Mouse (Mus musculus): ENCODE results near the gene Corin. TPM values are rescaled to one million over a fixed set of nuclear protein-coding genes. Genes with fewer than 3 reads are reported as not detected.

The Corin gene
- polyA plus RNA-seq, 1 experiment from 2014 or later, result 8.8 TPM

- H3K9ac ChIP-seq (ENCODE audit: low read depth, low read length), result no peak overlapping the region
- no peaks in the 10 kb centered on the region for H3K36me3 ChIP-seq (ENCODE audit: control insufficient read depth, insufficient read depth, low read length)
- H3K4me1 ChIP-seq (replicated peaks; ENCODE audit: control insufficient read depth, insufficient read depth, low read length), result no peaks in the 10 kb centered on the region
- no peak overlapping the region for H3K4me2 ChIP-seq (replicated peaks; ENCODE audit: low read depth, low read length)
- H3K4me3 ChIP-seq (ENCODE audit: low read depth, low read length), result no peak overlapping the region
- no peak overlapping the region for H3K27ac ChIP-seq (ENCODE audit: low read depth, low read length)
- no peaks in the 10 kb centered on the region for H3K9me3 ChIP-seq (ENCODE audit: control insufficient read depth, low read length)
- DNase-seq (ENCODE audit: low spot score) (peak; percentile 20), ATAC-seq (ENCODE audit: low FRiP score) (peak; percentile 71)
- WGBS, result 42% methylated on average over 11 of the region's 11 CpGs
- no peaks in the 10 kb centered on the region for H3K27me3 ChIP-seq (ENCODE audit: control insufficient read depth, insufficient read depth, low read length)
These were observed 173.6 kb downstream of the Corin start for GRCm38 (mm10) chr5:72330648-72331047.

- no peak for ATAC-seq (ENCODE audit: low FRiP score)
- 52% methylated on average over 8 of the region's 8 CpGs for WGBS
These were observed 174.8 kb downstream of the Corin start for GRCm38 (mm10) chr5:72329453-72329852.

GRCm38 (mm10) chr5:72315282-72315681, 189.0 kb downstream of the Corin start:
- DNase-seq (ENCODE audit: low spot score), result no peak
- ATAC-seq (ENCODE audit: low FRiP score), result no peak
- Histone ChIP-seq H3K27me3 (ENCODE audit: control insufficient read depth, insufficient read depth, low read length) (no peaks in the 10 kb centered on the region), H3K9me3 (ENCODE audit: control insufficient read depth, low read length) (no peaks in the 10 kb centered on the region), H3K4me1 (replicated peaks; ENCODE audit: control insufficient read depth, insufficient read depth, low read length) (no peaks in the 10 kb centered on the region), H3K36me3 (ENCODE audit: control insufficient read depth, insufficient read depth, low read length) (no peaks in the 10 kb centered on the region), H3K9ac (ENCODE audit: low read depth, low read length) (no peak overlapping the region), H3K27ac (ENCODE audit: low read depth, low read length) (no peak overlapping the region), H3K4me3 (ENCODE audit: low read depth, low read length) (no peak overlapping the region), H3K4me2 (replicated peaks; ENCODE audit: low read depth, low read length) (no peak overlapping the region)
- WGBS, result 84% methylated on average over 4 of the region's 4 CpGs

More at GRCm38 (mm10) chr5:72329453-72329852, 174.8 kb downstream of the Corin start:
- no peak overlapping the region for H3K9ac ChIP-seq (ENCODE audit: low read depth, low read length)
- no peaks in the 10 kb centered on the region for H3K9me3 ChIP-seq (ENCODE audit: control insufficient read depth, low read length)
- DNase-seq (ENCODE audit: low spot score), result no peak
- no peaks in the 10 kb centered on the region for H3K36me3 ChIP-seq (ENCODE audit: control insufficient read depth, insufficient read depth, low read length)
- H3K4me3 ChIP-seq (ENCODE audit: low read depth, low read length), result no peak overlapping the region
- H3K27me3 ChIP-seq (ENCODE audit: control insufficient read depth, insufficient read depth, low read length), result no peaks in the 10 kb centered on the region
- no peak overlapping the region for H3K27ac ChIP-seq (ENCODE audit: low read depth, low read length)
- no peak overlapping the region for H3K4me2 ChIP-seq (replicated peaks; ENCODE audit: low read depth, low read length)
- H3K4me1 ChIP-seq (replicated peaks; ENCODE audit: control insufficient read depth, insufficient read depth, low read length), result no peaks in the 10 kb centered on the region

GRCm38 (mm10) chr5:72298418-72299104, 205.7 kb downstream of the Corin start:
- ATAC-seq (ENCODE audit: low FRiP score), result no peak

DNA sequence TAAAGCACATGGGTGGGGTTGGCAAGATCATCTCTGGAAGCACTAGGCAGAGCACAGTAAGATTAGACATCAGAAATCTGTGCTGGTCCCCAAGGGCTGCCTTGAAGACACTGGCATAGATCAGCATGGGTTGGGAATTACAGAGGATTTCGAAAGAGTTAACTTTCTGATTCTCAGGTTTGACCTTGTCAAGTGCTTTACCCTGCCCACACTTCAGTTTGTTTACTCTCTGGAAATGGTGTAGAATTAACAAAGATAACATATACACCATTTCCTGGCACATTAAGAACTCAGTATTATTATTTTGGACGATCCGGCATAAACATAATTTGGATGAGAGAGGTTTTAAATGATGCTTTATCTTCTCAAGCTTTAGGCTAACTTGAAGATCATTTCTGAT, 219.2 kb downstream of the Corin start:
- Histone ChIP-seq H3K36me3 (ENCODE audit: control insufficient read depth, insufficient read depth, low read length) (no peaks in the 10 kb centered on the region), H3K4me2 (replicated peaks; ENCODE audit: low read depth, low read length) (no peak overlapping the region), H3K27me3 (ENCODE audit: control insufficient read depth, insufficient read depth, low read length) (no peaks in the 10 kb centered on the region), H3K9me3 (ENCODE audit: control insufficient read depth, low read length) (no peaks in the 10 kb centered on the region), H3K4me3 (ENCODE audit: low read depth, low read length) (no peak overlapping the region), H3K27ac (ENCODE audit: low read depth, low read length) (no peak overlapping the region), H3K4me1 (replicated peaks; ENCODE audit: control insufficient read depth, insufficient read depth, low read length) (no peaks in the 10 kb centered on the region), H3K9ac (ENCODE audit: low read depth, low read length) (no peak overlapping the region)
- ATAC-seq (ENCODE audit: low FRiP score) (no peak), DNase-seq (ENCODE audit: low spot score) (no peak)
- 89% methylated on average over 3 of the region's 3 CpGs for WGBS

More at GRCm38 (mm10) chr5:72298418-72299104, 205.7 kb downstream of the Corin start:
- Histone ChIP-seq H3K4me2 (replicated peaks; ENCODE audit: low read depth, low read length) (no peak overlapping the region), H3K4me1 (replicated peaks; ENCODE audit: control insufficient read depth, insufficient read depth, low read length) (no peaks in the 10 kb centered on the region), H3K36me3 (ENCODE audit: control insufficient read depth, insufficient read depth, low read length) (no peaks in the 10 kb centered on the region), H3K9ac (ENCODE audit: low read depth, low read length) (no peak overlapping the region), H3K27ac (ENCODE audit: low read depth, low read length) (no peak overlapping the region), H3K9me3 (ENCODE audit: control insufficient read depth, low read length) (no peaks in the 10 kb centered on the region), H3K27me3 (ENCODE audit: control insufficient read depth, insufficient read depth, low read length) (no peaks in the 10 kb centered on the region), H3K4me3 (ENCODE audit: low read depth, low read length) (no peak overlapping the region)
- peak; percentile 23 for DNase-seq (ENCODE audit: low spot score)
- WGBS, result 71% methylated on average over 10 of the region's 10 CpGs

DNA sequence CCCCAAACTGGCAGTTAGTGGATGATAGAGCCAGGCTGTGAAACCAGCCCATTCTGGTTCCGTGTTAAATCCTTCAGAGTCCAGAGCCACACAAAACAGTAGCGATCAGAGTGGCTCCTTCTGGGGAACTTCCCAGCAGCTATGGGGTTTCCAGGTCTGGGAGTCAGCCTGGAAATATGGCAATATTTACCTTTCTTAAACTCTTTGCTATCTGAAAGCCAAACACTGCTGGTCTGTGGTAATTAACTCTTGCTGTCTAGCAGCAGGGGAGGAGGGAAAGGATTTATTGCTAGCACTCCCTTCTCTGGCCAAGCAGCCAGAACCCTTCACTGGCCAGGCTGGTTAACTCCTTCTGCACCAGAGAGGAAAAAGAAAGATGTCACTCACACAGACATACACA, 221.4 kb downstream of the Corin start:
- Histone ChIP-seq H3K27ac (ENCODE audit: low read depth, low read length) (no peak overlapping the region), H3K27me3 (ENCODE audit: control insufficient read depth, insufficient read depth, low read length) (no peaks in the 10 kb centered on the region), H3K9ac (ENCODE audit: low read depth, low read length) (no peak overlapping the region), H3K9me3 (ENCODE audit: control insufficient read depth, low read length) (no peaks in the 10 kb centered on the region), H3K36me3 (ENCODE audit: control insufficient read depth, insufficient read depth, low read length) (no peaks in the 10 kb centered on the region), H3K4me1 (replicated peaks; ENCODE audit: control insufficient read depth, insufficient read depth, low read length) (no peaks in the 10 kb centered on the region), H3K4me2 (replicated peaks; ENCODE audit: low read depth, low read length) (no peak overlapping the region), H3K4me3 (ENCODE audit: low read depth, low read length) (no peak overlapping the region)
- DNase-seq (ENCODE audit: low spot score), result no peak
- WGBS, result 57% methylated on average over 2 of the region's 2 CpGs
- ATAC-seq (ENCODE audit: low FRiP score), result no peak

DNA sequence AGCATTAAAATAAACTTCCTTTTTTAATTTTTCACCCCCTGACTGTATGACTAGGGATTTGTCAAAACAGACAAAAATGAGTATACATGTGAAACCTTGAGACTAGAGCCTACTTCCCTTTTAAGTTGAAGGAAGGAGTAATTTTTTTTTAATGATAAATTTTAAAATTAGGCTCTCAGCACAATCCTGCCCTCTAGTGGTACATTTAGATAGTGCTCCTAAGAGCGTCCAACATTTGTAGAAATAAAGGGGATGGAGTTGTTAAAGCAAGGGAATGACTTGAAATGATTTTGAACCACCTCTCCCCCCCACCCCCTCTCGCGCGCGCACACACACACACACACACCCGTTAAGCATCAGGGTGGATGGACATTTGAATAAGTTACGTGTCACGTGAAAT, 234.6 kb downstream of the Corin start:
- H3K4me3 ChIP-seq (ENCODE audit: low read depth, low read length), result no peak overlapping the region
- DNase-seq (ENCODE audit: low spot score) (peak; percentile 50), ATAC-seq (ENCODE audit: low FRiP score) (no peak)
- no peaks in the 10 kb centered on the region for H3K9me3 ChIP-seq (ENCODE audit: control insufficient read depth, low read length)
- no peaks in the 10 kb centered on the region for H3K4me1 ChIP-seq (replicated peaks; ENCODE audit: control insufficient read depth, insufficient read depth, low read length)
- H3K4me2 ChIP-seq (replicated peaks; ENCODE audit: low read depth, low read length), result no peak overlapping the region
- no peaks in the 10 kb centered on the region for H3K27me3 ChIP-seq (ENCODE audit: control insufficient read depth, insufficient read depth, low read length)
- 54% methylated on average over 8 of the region's 8 CpGs for WGBS
- H3K9ac ChIP-seq (ENCODE audit: low read depth, low read length), result no peak overlapping the region
- H3K27ac ChIP-seq (ENCODE audit: low read depth, low read length), result no peak overlapping the region
- H3K36me3 ChIP-seq (ENCODE audit: control insufficient read depth, insufficient read depth, low read length), result no peaks in the 10 kb centered on the region

GRCm38 (mm10) chr5:72269204-72269603, 235.1 kb downstream of the Corin start:
- H3K4me3 ChIP-seq (ENCODE audit: low read depth, low read length), result no peak overlapping the region
- no peaks in the 10 kb centered on the region for H3K27me3 ChIP-seq (ENCODE audit: control insufficient read depth, insufficient read depth, low read length)
- H3K9ac ChIP-seq (ENCODE audit: low read depth, low read length), result no peak overlapping the region
- DNase-seq (ENCODE audit: low spot score) (peak; percentile 4), ATAC-seq (ENCODE audit: low FRiP score) (no peak)
- no peaks in the 10 kb centered on the region for H3K36me3 ChIP-seq (ENCODE audit: control insufficient read depth, insufficient read depth, low read length)
- H3K4me2 ChIP-seq (replicated peaks; ENCODE audit: low read depth, low read length), result no peak overlapping the region
- no peaks in the 10 kb centered on the region for H3K9me3 ChIP-seq (ENCODE audit: control insufficient read depth, low read length)
- 89% methylated on average over 10 of the region's 10 CpGs for WGBS
- no peaks in the 10 kb centered on the region for H3K4me1 ChIP-seq (replicated peaks; ENCODE audit: control insufficient read depth, insufficient read depth, low read length)
- no peak overlapping the region for H3K27ac ChIP-seq (ENCODE audit: low read depth, low read length)

DNA sequence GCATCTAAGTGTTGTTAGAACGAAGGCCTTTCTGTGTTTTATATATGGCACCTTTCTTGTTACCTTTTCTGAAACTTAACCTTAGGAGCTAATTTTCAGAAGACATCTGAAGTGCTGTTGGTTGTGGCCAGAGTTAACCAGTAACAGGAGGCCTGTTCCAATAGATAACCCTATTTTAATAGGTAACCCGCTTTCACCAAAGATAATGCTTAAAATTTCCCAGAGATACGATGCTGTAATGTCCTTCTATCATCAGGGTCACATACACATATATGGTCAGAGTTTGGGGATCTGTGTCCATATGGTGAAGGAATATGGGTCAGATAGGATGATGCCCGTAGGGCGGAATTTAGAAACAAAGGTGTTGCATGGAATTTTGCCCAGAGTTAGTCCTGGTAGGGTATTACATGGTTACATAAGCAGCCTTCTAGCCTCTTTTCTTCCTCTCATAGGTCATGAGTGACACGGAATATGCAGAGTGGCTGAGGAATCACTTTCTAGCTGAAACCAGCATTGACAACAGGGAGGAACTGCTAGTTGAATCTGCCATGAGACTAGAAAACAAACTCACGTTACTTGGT, 237.2 kb downstream of the Corin start:
- no peak for DNase-seq (ENCODE audit: low spot score)
- Histone ChIP-seq H3K27me3 (ENCODE audit: control insufficient read depth, insufficient read depth, low read length) (no peaks in the 10 kb centered on the region), H3K9me3 (ENCODE audit: control insufficient read depth, low read length) (no peaks in the 10 kb centered on the region), H3K4me2 (replicated peaks; ENCODE audit: low read depth, low read length) (no peak overlapping the region), H3K4me1 (replicated peaks; ENCODE audit: control insufficient read depth, insufficient read depth, low read length) (no peaks in the 10 kb centered on the region), H3K9ac (ENCODE audit: low read depth, low read length) (no peak overlapping the region), H3K4me3 (ENCODE audit: low read depth, low read length) (no peak overlapping the region), H3K36me3 (ENCODE audit: control insufficient read depth, insufficient read depth, low read length) (no peaks in the 10 kb centered on the region), H3K27ac (ENCODE audit: low read depth, low read length) (no peak overlapping the region)
- 94% methylated on average over 7 of the region's 7 CpGs for WGBS
- no peak for ATAC-seq (ENCODE audit: low FRiP score)
